Mouse (Mus musculus): ENCODE data around the gene Zfp639. TPM values are rescaled to one million over a fixed set of nuclear protein-coding genes. Genes with fewer than 3 reads are reported as not detected.

Gene Zfp639
- total and polyA plus RNA-seq, 3 experiments, result 34.1 to 302 (median 35.4) TPM

- H3K9me3 ChIP-seq (replicated peaks; ENCODE audit: insufficient read depth, low read length), result no peaks in the 10 kb centered on the region
- H3K4me1 ChIP-seq (ENCODE audit: control insufficient read depth in 1 of 2, insufficient read depth in 2 of 2, low read length in 2 of 2), result peaks cover 0 to 2% of the 10 kb centered on the region in 2 experiments; a peak in 1 of 4 replicates
- no peaks in the 10 kb centered on the region for H3K79me2 ChIP-seq (ENCODE audit: control insufficient read depth, insufficient read depth, low read length, poor library complexity)
- no peak overlapping the region for H3K9ac ChIP-seq (ENCODE audit: control insufficient read depth, low read depth, low read length, poor library complexity, severe bottlenecking)
- H3K4me3 ChIP-seq (ENCODE audit: control insufficient read depth in 1 of 2, insufficient read depth in 1 of 2, low read depth in 2 of 2, low read length in 2 of 2), result no peak overlapping the region
- no peak overlapping the region for H3K27ac ChIP-seq (ENCODE audit: control insufficient read depth, low read depth, low read length)
- H3K27me3 ChIP-seq (ENCODE audit: control insufficient read depth in 1 of 2, insufficient read depth in 2 of 2, low read length in 2 of 2), result peaks cover 0 to 1% of the 10 kb centered on the region in 2 experiments; a peak in 1 of 4 replicates
- H3K36me3 ChIP-seq (ENCODE audit: control insufficient read depth in 1 of 2, insufficient read depth in 2 of 2, low read length in 2 of 2), result no peaks in the 10 kb centered on the region
- DNase-seq (ENCODE audit: low read depth, low spot score), result peak; percentile 53
- TF ChIP-seq RAD21 (IDR thresholded peaks at IDR 0.05; ENCODE audit: low read depth, low read length), result no peak
- TF ChIP-seq ETS1 (IDR thresholded peaks at IDR 0.05; ENCODE audit: low read depth, low read length), result no peak
- TF ChIP-seq POLR2AphosphoS2 (IDR thresholded peaks at IDR 0.05; ENCODE audit: low read length), result no peak
- no peak for TF ChIP-seq ZMIZ1 (IDR thresholded peaks at IDR 0.05; ENCODE audit: low read depth, low read length)
- no peak for TF ChIP-seq SMC3 (IDR thresholded peaks at IDR 0.05; ENCODE audit: low read depth, low read length)
Observed at GRCm38 (mm10) chr3:32486543-32486942, 23.5 kb upstream of the Zfp639 start.

- TF ChIP-seq UBTF (IDR thresholded peaks at IDR 0.05; ENCODE audit: borderline replicate concordance, insufficient read depth, low read depth, low read length) (no peak), EP300 (IDR thresholded peaks at IDR 0.05; ENCODE audit: low read depth in 1 of 2, low read length in 2 of 2) (no peak), GABPA (IDR thresholded peaks at IDR 0.05; ENCODE audit: low read depth, low read length) (no peak), MXI1 (IDR thresholded peaks at IDR 0.05; ENCODE audit: low read depth, low read length) (no peak), CHD2 (IDR thresholded peaks at IDR 0.05; ENCODE audit: low read length) (no peak)
- no peaks in the 10 kb centered on the region for H3K9me3 ChIP-seq (replicated peaks; ENCODE audit: insufficient read depth, low read length)
- H3K27me3 ChIP-seq (ENCODE audit: control insufficient read depth in 1 of 2, insufficient read depth in 2 of 2, low read length in 2 of 2), result no peaks in the 10 kb centered on the region
- H3K4me1 ChIP-seq (ENCODE audit: control insufficient read depth in 1 of 2, insufficient read depth in 2 of 2, low read length in 2 of 2), result peaks cover 0 to 2% of the 10 kb centered on the region in 2 experiments; a peak in 1 of 4 replicates
- no peaks in the 10 kb centered on the region for H3K79me2 ChIP-seq (ENCODE audit: control insufficient read depth, insufficient read depth, low read length, poor library complexity)
- DNase-seq (ENCODE audit: low read depth, low spot score), result no peak
- H3K27ac ChIP-seq (ENCODE audit: control insufficient read depth, low read depth, low read length), result no peak overlapping the region
- H3K4me3 ChIP-seq (ENCODE audit: control insufficient read depth in 1 of 2, insufficient read depth in 1 of 2, low read depth in 2 of 2, low read length in 2 of 2), result no peak overlapping the region
- no peak overlapping the region for H3K9ac ChIP-seq (ENCODE audit: control insufficient read depth, low read depth, low read length, poor library complexity, severe bottlenecking)
- no peaks in the 10 kb centered on the region for H3K36me3 ChIP-seq (ENCODE audit: control insufficient read depth in 1 of 2, insufficient read depth in 2 of 2, low read length in 2 of 2)
Observed at GRCm38 (mm10) chr3:32488172-32488571, 21.9 kb upstream of the Zfp639 start.

GRCm38 (mm10) chr3:32490076-32490927 lies 19.8 kb upstream of the Zfp639 start:
- Histone ChIP-seq H3K79me2 (ENCODE audit: control insufficient read depth, insufficient read depth, low read length, poor library complexity) (no peaks in the 10 kb centered on the region), H3K4me3 (ENCODE audit: control insufficient read depth in 1 of 2, insufficient read depth in 1 of 2, low read depth in 2 of 2, low read length in 2 of 2) (no peak overlapping the region), H3K9ac (ENCODE audit: control insufficient read depth, low read depth, low read length, poor library complexity, severe bottlenecking) (no peak overlapping the region), H3K36me3 (ENCODE audit: control insufficient read depth in 1 of 2, insufficient read depth in 2 of 2, low read length in 2 of 2) (no peaks in the 10 kb centered on the region), H3K9me3 (replicated peaks; ENCODE audit: insufficient read depth, low read length) (no peaks in the 10 kb centered on the region), H3K4me1 (ENCODE audit: control insufficient read depth in 1 of 2, insufficient read depth in 2 of 2, low read length in 2 of 2) (peaks cover 0 to 2% of the 10 kb centered on the region in 2 experiments; a peak in 1 of 4 replicates), H3K27ac (ENCODE audit: control insufficient read depth, low read depth, low read length) (no peak overlapping the region), H3K27me3 (ENCODE audit: control insufficient read depth in 1 of 2, insufficient read depth in 2 of 2, low read length in 2 of 2) (peaks cover 0 to 3% of the 10 kb centered on the region in 2 experiments; a peak in 1 of 4 replicates)
- DNase-seq (ENCODE audit: low read depth, low spot score), result no peak
- TF ChIP-seq BHLHE40 (IDR thresholded peaks at IDR 0.05; ENCODE audit: borderline replicate concordance, low read depth, low read length) (no peak), NRF1 (IDR thresholded peaks at IDR 0.05; ENCODE audit: insufficient read depth, low read depth, low read length, poor library complexity, severe bottlenecking) (no peak), CHD1 (IDR thresholded peaks at IDR 0.05; ENCODE audit: low read depth, low read length) (no peak), CTCF (IDR thresholded peaks at IDR 0.05 in 2 of 3, conservative IDR thresholded peaks at IDR 0.05 in 1 of 3; ENCODE audit: control insufficient read depth in 1 of 3, insufficient read depth in 1 of 3, low read depth in 2 of 3, low read length in 3 of 3, poor library complexity in 1 of 3, severe bottlenecking in 1 of 3) (no peak), TAL1 (IDR thresholded peaks at IDR 0.05; ENCODE audit: low read length) (no peak), USF1 (IDR thresholded peaks at IDR 0.05; ENCODE audit: low read depth, low read length) (no peak), NELFE (IDR thresholded peaks at IDR 0.05; ENCODE audit: low read depth, low read length) (no peak), TBP (IDR thresholded peaks at IDR 0.05; ENCODE audit: low read depth, low read length) (no peak), MAX (IDR thresholded peaks at IDR 0.05; ENCODE audit: low read length) (no peak), MYB (IDR thresholded peaks at IDR 0.05; ENCODE audit: low read depth, low read length) (no peak)
